Mouse (Mus musculus) granulocyte monocyte progenitor cell, adult 5-6 weeks (primary cell): ENCODE measurements at regions not wholly inside any gene's neighbourhood (a gene's known extent, or its start where the extent isn't known, plus 50 kb on each side); places are given as distances from the start of the nearest gene placed in this dataset.
A peak's percentile ranks its signal among the peaks of the same experiment; 100 is the strongest.

Source experiments
- ATAC-seq: replicated peaks from 2 replicates; pipeline ENCODE4 v1.8.0; 2016; ENCODE audit warnings: mild to moderate bottlenecking, moderate TSS enrichment, inconsistent platforms; ENCODE audit not compliant: poor library complexity, severe bottlenecking

DNA sequence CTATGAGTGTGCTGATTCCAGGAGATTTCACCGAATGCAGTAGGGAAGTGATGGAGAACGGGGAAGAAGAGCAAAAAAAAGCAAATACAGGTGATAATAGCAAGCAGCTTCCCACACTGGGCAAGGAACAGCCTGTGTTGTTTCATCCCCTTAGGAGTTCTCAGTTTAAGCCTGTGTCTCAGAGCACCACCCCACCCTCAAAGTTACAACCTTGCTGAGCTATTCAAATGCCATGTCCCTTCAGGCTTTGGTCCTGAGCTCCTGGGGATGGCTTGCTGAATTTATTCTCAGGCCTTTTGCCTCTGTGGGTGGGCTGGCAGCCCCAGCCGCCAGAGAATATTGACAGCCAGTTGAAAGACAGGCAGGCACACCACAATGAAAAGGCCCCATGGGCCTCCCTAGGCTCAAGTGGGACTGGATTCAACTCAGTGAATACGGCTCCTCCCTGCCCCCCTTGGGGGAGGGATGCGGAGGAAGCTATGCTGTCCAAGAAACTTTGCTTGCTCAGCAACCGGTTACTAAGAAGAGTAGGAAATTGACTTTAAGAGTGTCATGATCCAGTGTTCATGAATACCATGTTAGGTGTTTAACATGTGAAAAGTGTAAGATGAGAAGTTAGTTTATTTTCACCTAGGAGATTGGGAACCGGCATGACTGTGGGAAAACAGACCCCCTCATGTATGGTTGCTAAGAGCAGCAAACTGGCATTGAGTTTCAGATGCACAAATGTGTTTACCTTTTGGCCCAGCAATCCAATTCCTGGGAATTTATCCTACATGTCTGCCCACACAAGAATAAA is 142.5 kb upstream of the Egfl6 start:
- no peak for ATAC-seq

DNA sequence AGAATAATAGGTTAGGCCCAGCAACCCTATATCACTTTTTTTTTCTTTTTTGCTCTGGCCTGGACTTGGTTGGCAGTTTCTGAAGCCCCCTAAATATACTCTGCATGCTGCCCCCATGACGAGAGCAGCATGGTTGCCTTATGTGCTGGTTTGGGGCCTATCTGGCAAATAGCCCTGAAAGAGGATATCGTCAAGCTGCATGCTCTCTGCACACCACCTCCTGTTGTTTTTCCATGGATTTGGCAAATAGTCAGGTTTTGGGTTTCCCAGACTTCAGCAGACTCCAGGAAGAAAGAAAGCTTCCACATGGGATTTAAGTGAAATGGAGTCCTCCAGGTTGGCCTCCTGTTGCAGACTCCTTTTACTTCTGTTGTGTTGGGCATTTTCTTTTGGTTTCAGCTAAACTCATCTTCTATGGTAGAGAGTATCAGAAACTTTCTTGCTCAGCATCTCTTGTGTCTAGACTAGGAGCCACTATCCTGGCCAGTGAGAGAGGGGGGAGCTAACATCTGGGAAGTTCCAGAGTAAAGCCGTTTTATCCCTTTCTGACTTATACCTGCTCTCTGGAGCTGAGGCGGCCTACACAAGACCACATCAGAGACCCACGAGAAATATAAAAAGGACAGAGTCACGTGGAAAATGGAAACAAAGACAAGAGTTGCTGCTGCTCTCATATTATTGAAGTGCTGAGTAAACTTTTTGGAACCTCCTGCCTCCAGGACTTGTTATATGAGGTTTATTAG is 140.4 kb upstream of the Egfl6 start:
- ATAC-seq, result no peak

DNA sequence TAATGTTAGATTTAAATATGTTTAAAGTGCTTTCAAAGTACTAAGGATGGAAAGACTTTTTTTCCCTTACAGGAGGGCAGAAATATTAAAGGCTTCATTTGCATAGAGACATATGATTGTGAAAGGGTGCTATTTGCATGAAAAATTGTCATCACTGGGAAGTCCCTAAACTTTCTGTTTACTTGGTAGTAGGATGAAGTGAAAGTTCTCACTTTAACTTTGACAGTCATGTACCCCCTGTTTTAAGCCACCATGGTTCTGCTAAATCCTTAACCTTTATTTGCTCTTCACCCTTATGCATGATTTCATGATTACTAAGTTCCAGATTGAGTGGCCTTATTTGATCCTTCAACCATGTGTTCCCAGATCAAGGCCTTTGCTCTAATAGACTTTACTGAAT is 132.6 kb upstream of the Egfl6 start:
- no peak for ATAC-seq

DNA sequence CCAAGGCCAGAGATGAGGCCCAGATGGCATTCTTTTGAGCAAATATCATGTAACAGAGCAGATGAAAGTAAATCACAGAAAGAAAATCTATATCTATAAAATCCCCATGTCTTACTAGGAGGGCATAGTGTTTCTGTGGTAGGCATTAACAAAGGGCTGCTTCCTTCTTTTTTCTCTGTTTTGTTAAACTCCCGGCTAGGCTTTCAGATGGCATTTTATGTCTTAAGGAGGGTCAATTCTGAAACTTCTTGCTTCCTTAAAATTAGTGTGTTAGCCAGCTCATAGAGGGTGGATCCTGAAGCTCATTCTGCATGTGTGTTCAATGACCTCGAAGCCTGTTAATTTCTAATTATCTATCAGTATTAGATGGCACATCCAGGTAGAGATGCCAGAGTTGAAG is 123.8 kb upstream of the Egfl6 start:
- ATAC-seq, result peak; percentile 55; the same call in 1 of the 2 replicates

DNA sequence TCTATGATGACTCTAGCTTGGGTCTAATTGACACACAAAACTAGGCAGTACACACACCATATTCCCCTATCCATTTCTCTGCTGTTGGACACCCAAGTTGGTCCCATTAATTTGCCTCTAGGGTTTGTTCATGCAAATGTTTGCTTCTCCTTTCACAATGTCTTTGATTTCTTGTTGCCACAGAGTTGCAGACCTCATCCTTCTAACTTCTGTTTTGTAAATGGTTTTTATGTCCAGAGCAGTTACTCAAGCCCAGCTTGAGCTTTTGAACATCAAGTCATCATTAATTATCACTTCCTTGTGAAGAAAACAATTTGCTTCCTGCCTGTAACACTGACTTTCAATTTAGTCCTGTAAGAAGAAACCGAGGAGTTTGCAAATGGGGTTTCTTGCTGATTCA is 122.6 kb upstream of the Egfl6 start:
- ATAC-seq, result peak; percentile 61

DNA sequence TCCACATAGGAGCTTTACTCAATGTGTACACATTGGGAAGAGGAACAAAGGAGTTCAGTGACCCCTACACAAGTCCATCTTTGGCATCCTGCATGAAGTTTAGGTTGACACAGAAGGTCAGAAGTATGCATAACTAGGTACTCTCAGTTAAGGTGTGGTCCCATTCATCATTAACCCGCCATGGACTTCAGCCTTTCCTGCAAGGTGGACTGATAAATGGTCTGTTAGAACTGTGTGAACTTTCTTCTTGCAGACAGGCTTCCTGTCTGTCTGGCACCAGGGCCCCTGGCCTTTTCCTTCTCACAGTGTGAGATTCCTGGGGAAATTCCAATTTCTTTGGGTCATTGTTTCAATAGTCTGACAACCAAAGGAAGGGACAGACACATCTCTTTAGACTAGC is 121.5 kb upstream of the Egfl6 start:
- no peak for ATAC-seq

DNA sequence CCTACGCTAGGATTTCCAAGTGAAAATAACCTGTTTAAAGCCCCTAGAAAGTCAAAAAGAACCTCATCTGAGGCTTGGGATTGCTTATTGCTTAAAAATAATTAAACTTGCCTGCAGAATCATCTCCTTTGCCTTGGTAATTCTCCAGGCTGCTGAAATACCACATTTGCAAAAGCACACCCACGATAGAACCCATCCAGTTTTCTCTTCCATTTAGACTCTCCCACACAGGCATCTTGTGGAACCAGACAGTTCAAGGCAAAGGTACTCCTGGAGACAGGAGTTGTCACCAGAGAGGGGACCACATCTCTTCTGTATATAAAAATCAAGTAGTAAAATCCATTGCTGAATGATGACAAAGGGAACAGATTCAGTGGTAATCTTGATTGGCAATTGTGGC is 118.8 kb upstream of the Egfl6 start:
- ATAC-seq, result no peak

DNA sequence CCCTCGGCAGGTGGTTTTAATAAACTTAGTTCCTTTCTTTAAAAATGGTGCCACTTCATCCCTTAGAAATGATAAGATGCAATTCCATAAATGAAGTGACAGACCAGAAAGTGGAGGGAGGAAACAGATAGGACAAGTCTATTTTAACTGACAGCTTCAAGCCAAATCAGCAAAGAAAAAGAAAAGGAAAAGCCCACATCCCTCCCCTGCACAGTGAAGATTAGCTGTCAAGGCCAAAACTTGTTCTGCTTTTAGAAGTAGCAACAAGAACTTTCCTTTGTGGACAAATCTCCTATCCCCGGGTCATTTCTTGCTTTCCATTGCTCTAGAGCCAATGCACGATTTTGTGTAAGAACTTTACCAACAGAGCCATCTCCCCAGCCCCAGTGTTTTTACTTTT is 108.7 kb upstream of the Egfl6 start:
- ATAC-seq, result no peak

DNA sequence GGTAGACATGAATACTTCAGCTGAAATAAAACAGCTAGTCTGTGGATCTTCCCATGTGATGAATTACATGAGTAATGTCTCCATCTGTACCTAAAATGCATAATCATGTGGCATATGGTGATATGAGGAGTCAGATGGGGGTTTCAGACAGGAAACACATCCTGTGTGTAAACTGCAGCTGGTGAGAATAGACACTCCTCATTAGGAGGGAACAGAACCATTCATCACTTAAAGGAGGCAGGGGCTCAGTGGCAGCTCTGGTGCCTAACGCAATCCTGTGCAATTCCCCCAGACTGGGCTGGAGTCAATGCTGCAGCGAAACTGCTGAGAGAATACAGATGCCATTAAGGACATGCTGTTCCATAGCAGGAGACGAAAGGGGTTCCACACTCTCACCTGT is 103.3 kb upstream of the Egfl6 start:
- ATAC-seq, result no peak

DNA sequence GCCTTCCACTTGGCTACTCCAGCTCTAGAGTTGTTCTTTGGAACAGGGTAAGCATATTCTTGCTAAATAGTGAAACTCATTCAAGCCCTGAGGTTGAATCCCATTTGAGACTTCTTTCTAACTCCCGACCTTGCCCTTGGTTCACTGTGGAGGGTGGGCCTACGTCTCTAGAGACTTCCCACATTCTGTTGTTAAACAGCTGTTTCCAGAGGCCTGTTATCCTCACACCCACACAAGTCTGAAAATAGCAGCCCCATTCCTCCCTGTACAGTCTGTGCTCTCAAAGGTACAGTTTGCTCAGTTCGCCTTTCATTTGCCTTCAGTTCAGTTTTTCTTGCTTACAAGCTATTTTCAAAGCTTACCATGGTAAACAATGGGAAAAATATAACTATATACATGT is 87.9 kb upstream of the Egfl6 start:
- ATAC-seq, result no peak

DNA sequence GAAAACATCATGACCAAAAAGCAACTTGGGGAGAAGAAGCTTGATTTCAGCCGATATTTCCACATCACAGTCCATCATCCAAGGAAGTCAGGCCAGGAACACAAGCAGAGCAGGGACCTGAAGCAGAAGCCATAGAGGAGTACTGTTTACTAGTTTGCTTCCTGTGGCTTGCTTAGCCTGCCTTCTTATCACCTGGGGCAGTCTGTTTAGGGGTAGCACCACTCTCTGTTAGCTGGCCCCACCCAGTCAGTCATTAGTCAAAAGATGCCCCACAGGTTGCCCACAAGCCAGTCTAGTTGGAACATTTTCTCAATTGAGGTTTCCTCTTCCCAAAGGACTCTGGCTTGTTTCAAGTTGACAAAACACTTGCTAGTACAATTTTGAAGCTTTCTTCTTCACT is 87.1 kb upstream of the Egfl6 start:
- no peak for ATAC-seq

DNA sequence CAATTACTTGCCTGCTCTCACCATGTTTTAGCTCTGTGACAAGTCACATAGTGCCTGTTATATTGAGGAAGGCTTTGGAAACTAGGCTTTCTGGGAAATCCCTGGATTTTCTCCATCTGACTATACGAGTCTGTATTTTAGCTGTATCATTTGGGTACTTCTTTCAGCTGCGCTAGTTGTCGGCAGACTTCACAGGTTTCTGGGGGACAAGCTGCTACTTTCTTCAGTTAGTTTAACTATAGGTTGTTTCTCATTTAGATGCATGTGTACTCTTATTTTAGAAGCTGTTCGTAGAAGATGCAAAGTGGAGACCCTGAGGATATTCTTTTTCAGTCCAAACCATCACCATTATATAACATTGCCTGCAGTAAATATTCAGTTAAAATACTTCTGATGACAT is 86.3 kb upstream of the Egfl6 start:
- no peak for ATAC-seq

DNA sequence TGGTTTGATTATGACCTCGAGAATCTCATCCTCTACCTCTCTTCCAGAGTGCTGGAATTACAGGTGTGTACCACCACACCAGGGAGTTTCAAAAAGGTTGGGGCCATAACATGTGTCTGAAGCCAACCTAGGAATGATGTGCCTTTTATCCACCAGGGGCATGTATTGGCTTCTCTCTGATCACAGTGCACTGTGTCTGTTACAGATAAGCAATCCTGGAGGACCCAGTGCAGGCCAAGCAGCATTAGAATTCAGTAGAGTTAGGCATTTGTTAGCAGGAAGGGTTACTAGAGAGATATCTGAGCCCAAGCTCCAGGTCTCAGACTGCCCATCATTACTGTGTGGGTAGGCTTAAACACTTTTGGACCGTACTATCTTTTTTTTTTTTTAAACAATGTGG is 80.8 kb upstream of the Egfl6 start:
- no peak for ATAC-seq

DNA sequence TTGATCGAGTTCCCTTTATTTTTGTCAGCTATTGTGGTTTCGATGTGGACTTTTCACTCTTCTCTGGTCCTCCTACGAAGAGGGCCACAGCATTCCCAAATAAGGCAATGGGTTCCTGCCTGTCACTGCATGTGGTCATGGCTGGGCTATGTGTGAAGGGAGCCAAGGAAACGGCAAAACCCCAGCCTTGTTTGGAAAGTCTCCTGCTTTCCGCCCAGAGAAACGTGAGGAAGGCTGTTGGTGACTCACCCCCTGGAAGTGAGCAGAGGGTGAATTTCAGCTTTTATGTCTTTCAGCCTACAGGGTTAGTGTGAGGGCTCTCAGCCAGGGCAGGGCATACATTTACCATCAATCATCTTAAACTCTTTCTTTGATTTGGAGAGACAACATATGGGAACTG is 76.3 kb upstream of the Egfl6 start:
- peak; percentile 95 for ATAC-seq

DNA sequence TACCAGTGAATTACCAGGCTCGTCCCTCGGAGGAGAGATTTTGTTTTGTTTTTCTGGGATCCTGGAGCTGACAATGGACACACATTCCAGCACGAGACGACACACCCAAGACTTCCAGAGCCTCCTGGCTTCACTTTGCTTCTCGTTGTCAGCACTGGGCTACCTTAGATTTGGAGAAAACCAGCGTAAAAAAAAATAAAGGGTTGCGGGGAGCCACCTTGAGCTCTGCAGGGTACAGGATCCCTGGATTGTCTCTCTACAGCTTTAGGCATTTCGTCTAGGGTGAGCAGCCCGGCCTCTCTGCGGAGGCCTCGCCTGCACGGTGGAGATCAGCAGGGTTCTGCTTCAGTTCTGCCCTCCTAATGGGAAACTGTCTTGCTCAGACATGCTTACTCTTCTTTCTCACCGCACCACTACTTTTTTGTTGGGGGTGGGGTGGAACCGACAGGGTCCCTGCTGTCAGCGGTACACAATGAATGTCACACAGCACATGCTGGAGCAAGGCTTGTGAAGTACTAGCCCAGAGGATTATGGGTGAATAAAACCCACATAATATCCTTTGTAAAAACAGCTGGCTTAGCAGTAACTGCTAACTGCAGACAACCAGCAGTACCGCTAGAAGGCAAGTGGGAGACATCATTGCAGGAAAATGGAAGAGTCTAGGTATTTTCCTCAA is 75.7 kb upstream of the Egfl6 start:
- ATAC-seq, result peak; percentile 15

DNA sequence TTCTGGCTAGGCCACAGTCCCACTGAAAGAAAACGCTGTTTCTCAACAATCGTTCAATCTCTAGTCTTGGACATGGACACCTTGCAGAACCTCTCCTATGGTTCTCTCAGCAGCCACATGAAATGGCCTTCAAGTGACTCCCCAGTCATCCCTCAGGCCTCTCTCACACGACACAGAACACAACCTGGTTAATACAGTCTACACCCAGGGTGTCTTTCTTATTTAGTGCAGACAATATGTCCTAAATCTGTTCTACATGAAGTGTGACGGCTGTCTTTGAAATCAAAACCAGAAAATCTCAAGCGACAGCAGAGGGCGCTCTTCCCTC is 75.2 kb upstream of the Egfl6 start:
- ATAC-seq, result peak; percentile 57

DNA sequence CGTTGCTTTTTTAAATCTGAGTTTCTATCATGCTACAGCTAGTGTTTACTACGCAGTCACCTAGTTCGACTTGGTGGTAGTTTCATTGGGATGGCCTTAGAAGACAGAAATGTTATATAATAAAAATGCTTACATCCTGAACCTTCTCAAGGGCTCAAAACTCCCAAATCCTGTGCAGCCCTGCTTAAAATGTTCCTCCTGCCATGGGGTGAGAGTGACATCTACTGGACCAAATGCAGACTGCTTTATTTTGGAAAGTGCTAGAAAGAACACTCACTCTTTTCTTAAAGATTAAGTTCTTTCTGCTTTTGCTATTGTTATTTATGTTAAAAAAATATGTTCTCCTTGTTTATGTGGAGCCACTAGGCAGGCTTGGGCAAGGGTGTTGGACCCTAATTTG is 66.9 kb upstream of the Egfl6 start:
- peak; percentile 88 for ATAC-seq

DNA sequence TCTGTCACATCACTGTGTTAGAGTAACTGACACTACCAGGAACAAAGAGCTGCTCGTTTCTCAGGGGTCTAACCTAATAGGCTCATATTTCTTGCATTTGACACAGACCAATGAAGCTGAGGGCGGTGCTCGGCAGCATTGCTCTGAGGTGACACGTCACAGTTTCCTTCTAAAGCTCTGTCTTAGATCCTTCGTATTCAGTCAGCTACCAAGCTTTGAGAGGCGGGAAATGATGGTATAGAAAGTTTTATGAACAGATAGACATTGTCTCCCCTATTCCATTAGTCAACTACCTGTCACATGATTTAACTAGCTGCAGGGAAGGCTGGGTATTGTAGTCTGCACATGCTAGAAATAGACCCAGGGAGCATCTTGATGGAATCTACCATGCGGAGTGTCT is 60.2 kb upstream of the Egfl6 start:
- ATAC-seq, result no peak

DNA sequence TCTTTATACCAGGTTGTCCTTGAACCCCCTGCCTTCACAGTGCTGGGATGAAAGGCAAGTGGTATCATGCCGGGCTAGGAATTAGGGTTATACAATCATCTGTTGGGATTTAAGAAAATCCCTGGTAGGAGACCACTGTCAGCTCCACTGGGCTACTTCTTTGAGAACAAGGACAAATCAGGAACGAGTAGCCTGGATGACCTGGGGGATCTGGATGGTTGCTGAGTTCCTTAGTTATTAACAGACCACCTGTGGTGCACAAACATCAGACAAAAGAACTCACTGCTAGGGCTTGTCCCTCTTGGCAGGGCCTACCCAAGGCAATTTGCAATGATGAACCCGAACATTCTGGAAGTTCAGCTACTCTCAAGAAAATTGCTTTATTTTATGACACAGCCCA is 55.7 kb upstream of the Egfl6 start:
- no peak for ATAC-seq

DNA sequence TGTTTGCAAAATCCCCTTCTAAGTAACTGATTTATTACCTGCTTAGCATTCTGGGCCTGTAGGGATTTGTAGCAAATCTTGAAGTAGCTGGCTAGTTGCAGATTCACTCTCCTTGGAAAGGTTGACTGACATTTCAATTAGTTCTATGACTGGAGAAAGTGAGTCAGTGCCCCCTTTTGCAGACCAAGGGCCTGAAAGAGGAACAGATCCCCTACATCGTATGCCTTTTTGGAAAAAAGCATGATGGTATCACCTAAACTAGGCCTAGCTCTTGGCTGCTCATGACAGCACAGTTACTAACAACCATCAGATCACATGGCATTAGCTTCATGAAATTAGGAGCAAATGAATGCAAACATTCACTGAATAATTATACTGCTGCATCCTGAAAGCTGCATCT is 54.7 kb upstream of the Egfl6 start:
- no peak for ATAC-seq
